Mouse (Mus musculus) left cerebral cortex, adult 9 months (tissue): Measurements from ENCODE around the gene Gm45233.

ENCODE experiments used
- DNase-seq, 2 experiments: peaks; one replicate each; pipeline ENCODE4 v3.0.0; 2022; ENCODE audit warnings: low spot score in 2 of 2

The Gm45233 gene

DNA sequence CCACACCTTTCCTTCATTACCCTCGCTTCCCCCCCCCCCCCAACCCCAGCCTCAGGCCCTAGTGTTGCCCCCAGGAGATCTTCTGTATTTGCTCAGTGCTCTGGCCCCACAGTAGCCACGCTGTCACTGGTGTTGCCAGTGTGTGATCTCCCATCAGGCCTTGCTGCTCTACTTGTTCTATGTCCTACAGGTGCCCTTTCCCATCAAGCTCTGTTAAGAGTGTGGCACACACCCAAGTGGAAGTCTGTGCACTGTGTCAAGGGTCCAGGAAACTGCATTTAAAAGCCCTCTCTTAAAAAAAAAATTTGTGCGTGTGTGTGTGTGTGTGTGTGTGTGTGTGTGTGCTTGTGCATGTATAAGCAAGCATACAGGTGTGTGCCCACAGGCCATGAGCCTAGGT is 4.3 kb downstream of the Gm45233 start:
- no peak for DNase-seq

DNA sequence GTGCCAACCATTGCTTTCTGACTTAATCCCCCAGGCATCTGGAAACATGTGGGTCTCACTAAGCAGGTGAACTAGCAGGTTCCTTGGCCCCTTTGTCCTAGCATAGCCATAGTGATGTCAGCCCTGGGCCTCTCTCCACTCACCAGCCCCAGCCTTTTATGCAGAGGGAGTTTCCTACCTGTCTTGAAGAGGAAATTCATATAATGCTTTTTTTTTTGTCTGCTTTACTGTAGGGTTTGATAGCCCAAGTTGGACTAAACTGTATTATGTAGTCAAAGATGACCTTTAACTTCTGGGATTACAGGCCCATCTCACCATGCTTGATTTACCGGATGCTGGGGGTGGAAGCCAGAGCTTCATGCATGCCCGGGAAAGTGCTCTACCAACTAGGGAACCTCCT is 5.9 kb downstream of the Gm45233 start:
- no peak for DNase-seq

GRCm38 (mm10) chr7:43451726-43452125 is 7.8 kb downstream of the Gm45233 start:
- no peak for DNase-seq

- no peak for DNase-seq
Measured at GRCm38 (mm10) chr7:43452609-43453008, 8.7 kb downstream of the Gm45233 start.

- no peak for DNase-seq
Measured at GRCm38 (mm10) chr7:43453599-43454355, 9.8 kb downstream of the Gm45233 start.

DNA sequence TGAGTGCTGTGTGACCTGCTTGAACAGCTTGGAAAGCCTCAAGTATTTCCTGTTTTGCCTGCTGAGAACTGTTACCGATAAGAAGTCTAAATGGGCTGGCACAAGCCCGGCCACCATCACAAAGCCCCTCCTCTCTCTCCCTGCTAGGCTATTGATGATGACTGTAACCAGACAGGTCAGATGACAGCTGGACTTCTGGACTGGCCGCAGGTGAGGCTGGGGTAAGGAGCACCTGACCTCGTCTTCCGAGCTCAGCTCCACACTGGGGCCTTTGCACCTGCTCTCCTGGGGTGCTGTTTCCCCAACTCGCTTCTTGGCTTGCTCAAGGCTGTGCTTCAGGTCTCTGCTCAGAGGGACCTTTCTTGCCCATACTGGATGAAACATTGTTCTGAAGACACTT is 10.4 kb downstream of the Gm45233 start:
- no peak for DNase-seq

GRCm38 (mm10) chr7:43462851-43463250 is 18.9 kb downstream of the Gm45233 start, which contains the start of gene Vsig10l:
TSS of gene Vsig10l (plus strand) at chr7:43463151.
- no peak for DNase-seq

DNA sequence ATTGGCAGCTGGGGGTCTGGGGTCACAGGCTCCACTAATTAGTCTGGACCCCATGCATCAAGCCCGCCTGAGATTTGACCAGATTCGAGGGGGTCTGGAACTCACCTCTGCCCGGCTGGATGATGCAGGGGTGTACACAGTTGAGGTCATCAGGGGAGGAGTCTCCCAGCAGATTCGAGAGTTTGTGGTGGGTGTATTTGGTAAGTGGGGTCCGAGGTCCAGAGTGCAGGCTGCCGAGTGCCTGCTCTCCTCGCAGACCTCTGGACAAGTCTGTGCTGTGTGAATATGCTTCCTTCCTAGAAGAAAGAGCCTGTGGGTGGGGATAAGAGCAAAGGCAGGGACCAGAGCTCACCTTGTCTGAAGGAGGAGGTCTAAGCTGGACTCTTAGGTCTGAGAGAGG is 20.0 kb downstream of the Gm45233 start:
- no peak for DNase-seq

DNA sequence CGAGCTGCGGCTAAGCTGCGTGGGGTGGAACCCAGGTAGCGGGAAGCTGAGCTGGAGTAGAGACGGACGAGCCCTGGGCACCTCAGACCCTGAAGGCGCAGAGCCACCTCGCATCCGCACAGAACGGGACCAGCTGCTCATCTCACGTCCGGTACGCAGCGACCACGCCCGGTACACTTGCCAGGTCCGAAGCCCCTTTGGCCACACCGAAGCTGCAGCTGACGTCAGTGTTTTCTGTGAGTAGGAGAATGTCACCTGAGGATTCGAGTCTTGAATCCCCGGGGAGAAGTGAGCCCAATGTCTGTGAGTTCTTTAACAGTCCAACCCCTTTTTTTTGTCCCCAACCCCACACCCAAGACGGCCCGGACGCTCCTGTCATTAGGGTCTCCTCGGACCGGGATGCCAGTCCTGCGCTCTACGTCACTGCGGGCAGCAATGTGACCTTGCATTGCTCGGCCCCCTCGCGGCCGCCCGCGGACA is 21.0 kb downstream of the Gm45233 start:
- DNase-seq: no peak

GRCm38 (mm10) chr7:43465344-43466098 is 21.6 kb downstream of the Gm45233 start:
- peak; percentile 63 to 82 for DNase-seq

DNA sequence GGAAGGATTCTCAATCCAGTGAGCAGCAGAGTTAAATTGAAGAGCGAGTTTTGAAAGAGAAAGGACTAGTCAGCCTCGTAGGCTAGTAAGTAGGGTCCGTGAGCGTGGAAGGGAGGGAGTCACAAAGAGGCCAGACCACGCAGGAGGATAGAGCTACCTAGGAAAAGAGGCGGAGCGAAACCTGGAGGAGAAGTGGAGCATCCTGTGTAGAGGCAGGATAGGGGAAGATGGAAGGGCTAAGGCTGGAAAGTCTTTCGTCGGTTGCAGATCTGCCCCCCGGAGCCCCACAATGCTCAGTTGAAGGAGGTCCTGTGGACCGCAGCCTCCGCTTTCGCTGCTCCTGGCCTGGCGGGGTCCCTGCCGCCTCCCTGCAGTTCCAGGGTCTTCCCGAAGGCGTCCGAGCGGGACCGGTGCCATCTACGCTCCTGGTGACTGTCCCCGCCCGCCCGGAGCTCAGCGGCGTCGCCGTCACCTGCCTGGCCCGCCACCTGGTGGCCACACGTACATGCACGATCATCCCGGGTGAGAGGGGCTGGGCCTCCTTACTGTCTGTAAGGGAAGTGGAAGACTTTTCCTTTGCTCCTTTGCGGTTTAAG is 22.3 kb downstream of the Gm45233 start:
- DNase-seq: peak in 1 of 2 experiments; percentile 69

- DNase-seq: peak in 1 of 2 experiments; percentile 43
Measured at GRCm38 (mm10) chr7:43470373-43470772, 26.4 kb downstream of the Gm45233 start.

- no peak for DNase-seq
Measured at GRCm38 (mm10) chr7:43475706-43476105, 31.8 kb downstream of the Gm45233 start.

DNA sequence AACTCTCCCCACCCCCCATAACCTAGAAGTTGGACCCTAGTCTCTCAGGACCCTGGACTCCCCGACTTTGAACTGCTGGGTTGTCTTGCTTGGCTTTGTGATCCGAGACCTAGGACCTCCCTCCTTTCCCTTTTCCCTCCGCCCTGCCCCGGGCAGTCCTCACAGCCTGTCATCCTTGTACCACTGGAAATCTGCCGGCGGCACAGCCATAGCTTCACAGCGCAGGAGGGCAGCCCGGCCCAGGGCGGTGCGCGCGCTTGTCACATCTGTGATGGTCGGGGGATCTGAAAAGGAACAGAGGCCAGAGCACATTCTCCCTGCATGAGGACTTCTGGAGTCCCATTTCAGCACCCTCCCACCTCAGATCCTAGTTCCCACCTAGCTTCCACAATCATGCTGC is 32.4 kb downstream of the Gm45233 start:
- DNase-seq: no peak

- peak; percentile 74 to 77 for DNase-seq
Measured at GRCm38 (mm10) chr7:43481191-43481590, 37.3 kb downstream of the Gm45233 start.

DNA sequence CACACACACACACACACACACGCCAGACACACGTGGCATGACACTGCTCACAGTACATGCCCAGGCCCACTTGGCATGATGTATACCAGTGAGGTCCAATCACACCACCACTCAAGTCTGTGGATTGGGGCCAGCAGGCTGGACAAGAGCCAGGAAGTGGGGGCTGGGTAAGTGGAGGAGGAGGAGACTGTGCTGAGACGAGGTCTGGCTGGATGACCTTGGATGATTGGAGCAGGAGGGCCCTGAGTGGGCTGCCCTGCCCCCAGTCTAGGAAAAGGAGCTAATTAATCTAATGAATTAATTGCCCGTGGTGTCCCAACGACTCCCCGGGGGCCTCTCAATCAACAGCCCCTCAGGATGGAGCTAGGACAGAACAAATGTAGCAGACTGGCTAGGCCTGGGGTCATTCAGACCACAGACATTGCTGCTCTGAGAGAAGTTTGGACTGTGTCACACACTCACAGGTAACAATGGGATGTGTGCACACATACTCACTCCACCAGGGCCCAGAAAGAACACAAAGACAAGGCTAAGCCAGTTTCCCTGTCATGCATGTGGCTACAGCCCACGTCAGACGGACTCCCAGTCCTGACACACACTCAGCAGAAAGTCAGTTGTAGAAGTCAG is 38.3 kb downstream of the Gm45233 start:
- no peak for DNase-seq

DNA sequence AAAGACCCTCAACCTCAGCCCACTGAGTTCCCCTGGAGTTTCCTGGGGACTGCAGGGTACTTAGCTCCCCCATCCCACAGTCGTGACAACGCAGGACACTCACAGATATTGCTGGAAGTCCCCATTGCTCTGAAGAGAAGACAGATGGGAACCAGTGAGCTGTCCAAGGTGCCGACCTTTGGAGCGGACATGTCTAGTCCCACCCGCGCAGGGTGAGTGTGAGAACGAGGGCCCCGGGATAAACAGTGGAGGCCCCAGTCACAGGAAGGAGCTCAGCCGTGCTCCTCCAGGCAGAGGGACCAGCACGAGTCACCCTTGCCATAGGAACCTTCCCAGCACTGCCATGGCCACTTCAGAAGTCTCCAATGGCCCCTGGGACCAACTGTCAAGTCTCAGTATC is 39.3 kb downstream of the Gm45233 start:
- no peak for DNase-seq

DNA sequence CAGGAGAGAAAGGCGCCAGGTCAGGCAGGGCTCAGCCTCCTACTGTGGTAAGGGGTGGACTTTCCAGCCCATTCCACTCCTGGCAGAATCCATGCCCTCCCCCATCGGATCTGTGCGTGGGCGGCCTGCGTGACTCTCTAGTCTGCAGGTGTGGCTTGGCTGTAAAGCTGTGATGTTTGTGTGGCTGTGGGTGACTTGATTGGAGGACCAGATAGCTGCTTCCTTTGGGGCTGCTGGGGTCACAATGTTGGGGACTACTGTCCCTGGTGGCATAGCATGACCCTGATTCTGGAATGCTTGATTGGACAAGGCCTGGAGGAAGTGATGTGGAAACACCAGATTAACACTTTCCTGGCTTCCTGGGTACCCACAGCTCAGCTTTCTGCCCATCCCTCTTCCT is 44.7 kb downstream of the Gm45233 start:
- peak in 1 of 2 experiments; percentile 46 for DNase-seq

DNA sequence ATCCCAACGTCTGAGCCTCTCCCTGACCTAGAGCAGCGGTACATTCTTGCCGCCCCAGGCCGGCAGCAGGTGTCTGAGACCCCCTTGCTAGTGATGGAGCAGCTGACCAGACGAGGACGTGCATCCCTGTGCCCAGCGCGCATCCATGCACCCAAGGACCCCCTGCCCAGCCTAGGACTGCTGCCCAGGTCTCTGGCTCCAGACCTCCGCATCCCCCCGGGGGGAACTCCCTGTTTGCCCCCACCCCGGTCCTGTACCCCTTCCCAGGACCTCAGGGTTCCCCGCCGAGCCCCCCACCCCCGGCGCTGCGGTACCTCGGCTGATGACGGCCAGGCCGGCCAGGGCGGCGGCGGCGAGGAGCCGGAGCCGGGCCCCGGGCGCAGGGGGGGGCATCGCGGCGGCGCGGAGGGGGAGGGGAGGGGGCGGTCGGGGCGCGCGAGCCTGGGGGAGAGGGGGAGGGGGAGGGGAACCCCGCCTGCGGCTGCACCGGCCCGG is 45.8 kb downstream of the Gm45233 start, which contains the start of gene Iglon5:
Iglon5 (minus strand) TSS at position 445 of the 495 bp plus-strand sequence.
- no peak for DNase-seq

DNA sequence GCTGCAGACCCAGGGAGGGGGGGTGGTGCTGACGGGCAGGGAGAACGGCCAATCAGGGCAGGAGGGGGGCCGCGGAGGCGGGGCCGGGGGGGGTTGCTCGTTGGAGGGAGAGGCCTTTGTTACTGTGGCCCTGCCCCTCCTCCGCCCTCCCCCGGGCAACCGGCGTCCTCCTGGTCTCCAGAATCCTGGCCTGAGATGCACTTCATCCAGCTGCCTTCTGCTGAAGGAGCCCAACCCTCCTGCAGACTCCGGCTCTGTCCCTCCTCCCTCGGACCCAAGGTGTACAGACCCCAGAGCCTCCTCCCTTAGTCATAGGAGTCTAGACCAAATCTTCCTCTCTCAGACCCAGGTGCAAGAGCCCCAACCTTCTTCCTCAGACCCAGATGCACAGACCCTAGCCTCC is 46.3 kb downstream of the Gm45233 start:
- DNase-seq: peak in 1 of 2 experiments; percentile 71

DNA sequence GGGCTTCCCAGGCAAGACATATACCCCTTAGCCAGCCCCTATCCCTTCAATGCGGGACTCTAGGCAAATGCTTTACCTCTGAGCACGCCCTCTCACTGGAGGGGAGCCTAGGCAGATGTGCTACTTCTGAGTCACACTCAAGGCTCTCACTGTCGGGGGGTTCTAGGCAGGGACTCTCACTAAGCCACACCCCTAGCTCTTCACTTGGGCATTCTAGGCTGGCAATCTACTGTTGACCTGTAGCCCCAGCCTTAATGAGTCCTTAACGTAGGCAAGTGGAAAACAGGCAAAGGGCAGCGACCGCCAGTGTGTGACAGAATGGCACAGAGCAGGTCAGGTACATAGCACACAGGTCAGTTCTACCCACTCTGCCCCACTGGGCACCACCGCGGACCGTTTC is 46.9 kb downstream of the Gm45233 start:
- DNase-seq: no peak
